Mouse (Mus musculus) hindlimb bud, embryonic 11.5 days (tissue): ENCODE measurements around the gene Zfp683.

ENCODE experiments used
- DNase-seq: peaks from one replicate; pipeline ENCODE4 v3.0.0-alpha.2; 2012; ENCODE audit warnings: low read depth, low spot score; ENCODE audit errors: extremely low spot score

Zfp683 gene

GRCm38 (mm10) chr4:134051912-134052311, 1.7 kb upstream of the Zfp683 start:
- no peak for DNase-seq

GRCm38 (mm10) chr4:134052560-134052959, 1.1 kb upstream of the Zfp683 start:
- DNase-seq = no peak

GRCm38 (mm10) chr4:134058166-134058715, 4.6 kb downstream of the Zfp683 start:
- no peak for DNase-seq

- no peak for DNase-seq
Measured at GRCm38 (mm10) chr4:134058908-134059307, 5.3 kb downstream of the Zfp683 start.

GRCm38 (mm10) chr4:134060135-134060865, 6.7 kb downstream of the Zfp683 start, which contains the start of gene Crybg2:
Gene Crybg2, plus strand, starts transcription at chr4:134060815.
- no peak for DNase-seq

- no peak for DNase-seq
Measured at GRCm38 (mm10) chr4:134061166-134061830, 7.7 kb downstream of the Zfp683 start.

GRCm38 (mm10) chr4:134061944-134062446, 8.4 kb downstream of the Zfp683 start:
- no peak for DNase-seq

GRCm38 (mm10) chr4:134062561-134062960, 8.9 kb downstream of the Zfp683 start:
- DNase-seq = no peak

- no peak for DNase-seq
Measured at GRCm38 (mm10) chr4:134065431-134066004, 11.9 kb downstream of the Zfp683 start.

- no peak for DNase-seq
Measured at GRCm38 (mm10) chr4:134067383-134067782, 13.7 kb downstream of the Zfp683 start.

- no peak for DNase-seq
Measured at GRCm38 (mm10) chr4:134067833-134068544, 14.4 kb downstream of the Zfp683 start.

GRCm38 (mm10) chr4:134068793-134069580, 15.3 kb downstream of the Zfp683 start:
- DNase-seq = no peak

- DNase-seq = peak; percentile 26
Measured at GRCm38 (mm10) chr4:134078694-134079093, 25.1 kb downstream of the Zfp683 start.

- no peak for DNase-seq
Measured at GRCm38 (mm10) chr4:134080674-134081073, 27.0 kb downstream of the Zfp683 start.

- peak; percentile 22 for DNase-seq
Measured at GRCm38 (mm10) chr4:134081730-134082386, 28.2 kb downstream of the Zfp683 start.

GRCm38 (mm10) chr4:134082460-134082859, 28.8 kb downstream of the Zfp683 start:
- no peak for DNase-seq

- no peak for DNase-seq
Measured at GRCm38 (mm10) chr4:134084999-134085398, 31.4 kb downstream of the Zfp683 start.

GRCm38 (mm10) chr4:134087412-134087811, 33.8 kb downstream of the Zfp683 start:
- no peak for DNase-seq

- no peak for DNase-seq
Measured at GRCm38 (mm10) chr4:134089029-134089428, 35.4 kb downstream of the Zfp683 start.
